Mouse (Mus musculus): ENCODE data around the gene Abcc4. TPM values are rescaled to one million over a fixed set of nuclear protein-coding genes. Genes with fewer than 3 reads are reported as not detected.
"Not testable (repeated sequence)": the region's sequence is repeated elsewhere in the genome, so short reads cannot be mapped to it uniquely, and the experiment has no call there.

Gene Abcc4
- polyA plus RNA-seq, 1 experiment from 2014 or later: 1.6 TPM

- no peaks in the 10 kb centered on the region for H3K36me3 ChIP-seq (replicated peaks)
- H3K4me3 ChIP-seq: peak overlapping the region; percentile 19
- peak overlapping the region; percentile 48 for H3K4me2 ChIP-seq
- H3K9me3 ChIP-seq: no peaks in the 10 kb centered on the region
- WGBS: 15% methylated on average over 18 of the region's 18 CpGs
- no peaks in the 10 kb centered on the region for H3K27me3 ChIP-seq (replicated peaks)
- H3K4me1 ChIP-seq: peaks cover 16% of the 10 kb centered on the region
- H3K9ac ChIP-seq: no peak overlapping the region
- H3K27ac ChIP-seq: 0 out of 2 replicates have a peak overlapping the region, but pooled peaks have one; percentile 17
- ATAC-seq (replicated peaks): peak; percentile 27; the same call in 1 of the 2 replicates
Measured at GRCm38 (mm10) chr14:118551061-118551724, 154.8 kb downstream of the Abcc4 start.

GRCm38 (mm10) chr14:118544493-118544892 is 161.5 kb downstream of the Abcc4 start:
- Histone ChIP-seq H3K27ac (no peak overlapping the region), H3K36me3 (replicated peaks) (no peaks in the 10 kb centered on the region), H3K4me2 (no peak overlapping the region), H3K9me3 (no peaks in the 10 kb centered on the region), H3K9ac (no peak overlapping the region), H3K4me1 (no peaks in the 10 kb centered on the region), H3K27me3 (replicated peaks) (no peaks in the 10 kb centered on the region), H3K4me3 (no peak overlapping the region)
- 92% methylated on average over 6 of the region's 6 CpGs for whole genome bisulfite sequencing
- no peak for ATAC-seq (replicated peaks)

- 25% methylated on average over 9 of the region's 9 CpGs for WGBS
- Histone ChIP-seq H3K9me3 (no peaks in the 10 kb centered on the region), H3K4me1 (no peaks in the 10 kb centered on the region), H3K4me2 (no peak overlapping the region), H3K27ac (no peak overlapping the region), H3K4me3 (no peak overlapping the region), H3K9ac (no peak overlapping the region), H3K27me3 (replicated peaks) (no peaks in the 10 kb centered on the region), H3K36me3 (replicated peaks) (no peaks in the 10 kb centered on the region)
- no peak for ATAC-seq (replicated peaks)
Measured at GRCm38 (mm10) chr14:118542947-118543346, 163.1 kb downstream of the Abcc4 start.

- H3K4me3 ChIP-seq: no peak overlapping the region
- H3K4me1 ChIP-seq: no peaks in the 10 kb centered on the region
- H3K4me2 ChIP-seq: no peak overlapping the region
- H3K27ac ChIP-seq: no peak overlapping the region
- no peaks in the 10 kb centered on the region for H3K9me3 ChIP-seq
- H3K27me3 ChIP-seq (replicated peaks): no peaks in the 10 kb centered on the region
- ATAC-seq (replicated peaks): no peak
- 88% methylated on average over 3 of the region's 3 CpGs for whole genome bisulfite sequencing
- no peaks in the 10 kb centered on the region for H3K36me3 ChIP-seq (replicated peaks)
- no peak overlapping the region for H3K9ac ChIP-seq
Measured at GRCm38 (mm10) chr14:118531539-118531938, 174.5 kb downstream of the Abcc4 start.

- H3K9ac ChIP-seq: no peak overlapping the region
- WGBS: 58% methylated on average over 9 of the region's 9 CpGs
- H3K27ac ChIP-seq: no peak overlapping the region
- H3K4me3 ChIP-seq: no peak overlapping the region
- no peak overlapping the region for H3K4me2 ChIP-seq
- H3K4me1 ChIP-seq: no peaks in the 10 kb centered on the region
- no peak for ATAC-seq (replicated peaks)
- no peaks in the 10 kb centered on the region for H3K9me3 ChIP-seq
- H3K27me3 ChIP-seq (replicated peaks): no peaks in the 10 kb centered on the region
- H3K36me3 ChIP-seq (replicated peaks): no peaks in the 10 kb centered on the region
Measured at GRCm38 (mm10) chr14:118514280-118515031, 191.6 kb downstream of the Abcc4 start.

GRCm38 (mm10) chr14:118511715-118512114 is 194.3 kb downstream of the Abcc4 start:
- H3K9ac ChIP-seq; H3K4me2 ChIP-seq; H3K9me3 ChIP-seq; H3K4me1 ChIP-seq; ATAC-seq (replicated peaks); H3K36me3 ChIP-seq (replicated peaks); H3K27me3 ChIP-seq (replicated peaks); H3K4me3 ChIP-seq; H3K27ac ChIP-seq: not testable (repeated sequence)
- WGBS: 98% methylated on average over 6 of the region's 6 CpGs

GRCm38 (mm10) chr14:118510793-118511192 is 195.2 kb downstream of the Abcc4 start:
- Histone ChIP-seq H3K27ac (no peak overlapping the region), H3K27me3 (replicated peaks) (no peaks in the 10 kb centered on the region), H3K9ac (no peak overlapping the region), H3K9me3 (no peaks in the 10 kb centered on the region), H3K4me1 (peaks cover 9% of the 10 kb centered on the region), H3K36me3 (replicated peaks) (no peaks in the 10 kb centered on the region), H3K4me2 (no peak overlapping the region), H3K4me3 (no peak overlapping the region)
- 50% methylated on average over 2 of the region's 2 CpGs for WGBS
- ATAC-seq (replicated peaks): no peak

GRCm38 (mm10) chr14:118510216-118510615 is 195.8 kb downstream of the Abcc4 start:
- no peaks in the 10 kb centered on the region for H3K9me3 ChIP-seq

GRCm38 (mm10) chr14:118507829-118508228 is 198.2 kb downstream of the Abcc4 start:
- ATAC-seq (replicated peaks): no peak
- no peaks in the 10 kb centered on the region for H3K36me3 ChIP-seq (replicated peaks)
- H3K4me1 ChIP-seq: peaks cover 9% of the 10 kb centered on the region
- no peak overlapping the region for H3K9ac ChIP-seq
- WGBS: 90% methylated on average over 14 of the region's 14 CpGs
- no peaks in the 10 kb centered on the region for H3K9me3 ChIP-seq
- H3K4me2 ChIP-seq: no peak overlapping the region
- H3K27me3 ChIP-seq (replicated peaks): no peaks in the 10 kb centered on the region
- no peak overlapping the region for H3K4me3 ChIP-seq
- no peak overlapping the region for H3K27ac ChIP-seq

More at GRCm38 (mm10) chr14:118510216-118510615, 195.8 kb downstream of the Abcc4 start:
- H3K4me2 ChIP-seq: no peak overlapping the region
- no peaks in the 10 kb centered on the region for H3K36me3 ChIP-seq (replicated peaks)
- 74% methylated on average over 5 of the region's 5 CpGs for WGBS
- ATAC-seq (replicated peaks): no peak
- H3K4me1 ChIP-seq: peaks cover 9% of the 10 kb centered on the region
- no peaks in the 10 kb centered on the region for H3K27me3 ChIP-seq (replicated peaks)
- no peak overlapping the region for H3K9ac ChIP-seq
- no peak overlapping the region for H3K27ac ChIP-seq
- no peak overlapping the region for H3K4me3 ChIP-seq

- no peaks in the 10 kb centered on the region for H3K27me3 ChIP-seq (replicated peaks)
- H3K4me3 ChIP-seq: no peak overlapping the region
- 44% methylated on average over 14 of the region's 14 CpGs for WGBS
- H3K4me1 ChIP-seq: peaks cover 9% of the 10 kb centered on the region
- ATAC-seq (replicated peaks): peak; percentile 59; the same call in 1 of the 2 replicates
- H3K36me3 ChIP-seq (replicated peaks): no peaks in the 10 kb centered on the region
- no peak overlapping the region for H3K9ac ChIP-seq
- no peak overlapping the region for H3K27ac ChIP-seq
- no peaks in the 10 kb centered on the region for H3K9me3 ChIP-seq
- H3K4me2 ChIP-seq: peak overlapping the region; percentile 27
Measured at GRCm38 (mm10) chr14:118506591-118507146, 199.3 kb downstream of the Abcc4 start.

GRCm38 (mm10) chr14:118496767-118497166 is 209.3 kb downstream of the Abcc4 start:
- H3K4me1 ChIP-seq: no peaks in the 10 kb centered on the region
- 78% methylated on average over 2 of the region's 2 CpGs for WGBS
- ATAC-seq (replicated peaks): no peak

GRCm38 (mm10) chr14:118495458-118495857 is 210.6 kb downstream of the Abcc4 start:
- Histone ChIP-seq H3K27me3 (replicated peaks) (no peaks in the 10 kb centered on the region), H3K4me1 (peaks cover 7% of the 10 kb centered on the region; the same call in 1 of the 2 replicates), H3K27ac (no peak overlapping the region), H3K36me3 (replicated peaks) (no peaks in the 10 kb centered on the region), H3K9me3 (no peaks in the 10 kb centered on the region), H3K4me2 (no peak overlapping the region), H3K9ac (no peak overlapping the region), H3K4me3 (no peak overlapping the region)
- 93% methylated on average over 2 of the region's 2 CpGs for WGBS
- ATAC-seq (replicated peaks): no peak

More at GRCm38 (mm10) chr14:118496767-118497166, 209.3 kb downstream of the Abcc4 start:
- no peaks in the 10 kb centered on the region for H3K27me3 ChIP-seq (replicated peaks)
- H3K9me3 ChIP-seq: no peaks in the 10 kb centered on the region
- H3K4me3 ChIP-seq: no peak overlapping the region
- no peak overlapping the region for H3K9ac ChIP-seq
- no peak overlapping the region for H3K4me2 ChIP-seq
- no peak overlapping the region for H3K27ac ChIP-seq
- H3K36me3 ChIP-seq (replicated peaks): no peaks in the 10 kb centered on the region

Data from midbrain, embryonic 15.5 days (tissue).